Mouse (Mus musculus) neural tube, embryonic 14.5 days (tissue): ENCODE data around the gene Lhx4. TPM values are rescaled to one million over a fixed set of nuclear protein-coding genes. Genes with fewer than 3 reads are reported as not detected.

Experiments used
- ATAC-seq: fragments of 200-750 bp; cut with Nextera tagmentation; 2 replicates; pipeline ENCODE4 v1.8.0; 2017; ENCODE audit warnings: low read depth, mild to moderate bottlenecking, moderate TSS enrichment, moderate library complexity
- H3K27ac ChIP-seq: fragments of 300-500 bp; sonication (generic); 2 replicates; pipeline ENCODE4 v1.5.1; 2014; ENCODE audit warnings: low read depth, mild to moderate bottlenecking, control low read depth, low read length, moderate library complexity, mixed read lengths
- H3K27me3 ChIP-seq: fragments of 300-500 bp; sonication (generic); 2 replicates; pipeline ENCODE4 v1.6.1; 2014; ENCODE audit warnings: low read length; ENCODE audit not compliant: control insufficient read depth, insufficient read depth
- H3K36me3 ChIP-seq: fragments of 300-500 bp; sonication (generic); 2 replicates; pipeline ENCODE4 v1.6.1; 2014; ENCODE audit warnings: low read length, mixed read lengths; ENCODE audit not compliant: control insufficient read depth, insufficient read depth
- H3K4me1 ChIP-seq: fragments of 300-500 bp; sonication (generic); 2 replicates; pipeline ENCODE4 v1.6.1; 2014; ENCODE audit warnings: low read length; ENCODE audit not compliant: control insufficient read depth, insufficient read depth
- H3K4me2 ChIP-seq: fragments of 300-500 bp; sonication (generic); 2 replicates; pipeline ENCODE4 v1.6.1; 2014; ENCODE audit warnings: mild to moderate bottlenecking, low read depth, low read length, control low read depth
- H3K4me3 ChIP-seq: fragments of 300-500 bp; sonication (generic); 2 replicates; pipeline ENCODE4 v1.5.1; 2014; ENCODE audit warnings: low read depth, low read length, control low read depth, mixed read lengths
- H3K9ac ChIP-seq: fragments of 300-500 bp; sonication (generic); replicated peaks from 2 replicates; pipeline ENCODE4 v1.6.1; 2014; ENCODE audit warnings: low read depth, mild to moderate bottlenecking, control low read depth, low read length, mixed read lengths
- H3K9me3 ChIP-seq: fragments of 300-500 bp; sonication (generic); 2 replicates; pipeline ENCODE4 v1.6.1; 2016; ENCODE audit warnings: low read length; ENCODE audit not compliant: control insufficient read depth
- WGBS: fragments of 180-500 bp; shearing (Covaris S2); extraction: QIAGEN DNeasy Blood & Tissue Kit; methylation state at CpG from one replicate; pipeline ENCODE4 v1.1.7; 2014; 5-methylcytosine and 5-hydroxymethylcytosine counted together
- polyA plus RNA-seq: library from polyadenylated mRNA; unstranded; fragments of >200 nt; fragmentation: Nextera tagmentation; extraction: Ambion mirVana; gene quantifications from 2 replicates; pipeline ENCODE4 v1.2.1, GENCODE M21; 2014

Gene Lhx4
- polyA plus RNA-seq, 1 experiment from 2014 or later, result 4.7 TPM

DNA sequence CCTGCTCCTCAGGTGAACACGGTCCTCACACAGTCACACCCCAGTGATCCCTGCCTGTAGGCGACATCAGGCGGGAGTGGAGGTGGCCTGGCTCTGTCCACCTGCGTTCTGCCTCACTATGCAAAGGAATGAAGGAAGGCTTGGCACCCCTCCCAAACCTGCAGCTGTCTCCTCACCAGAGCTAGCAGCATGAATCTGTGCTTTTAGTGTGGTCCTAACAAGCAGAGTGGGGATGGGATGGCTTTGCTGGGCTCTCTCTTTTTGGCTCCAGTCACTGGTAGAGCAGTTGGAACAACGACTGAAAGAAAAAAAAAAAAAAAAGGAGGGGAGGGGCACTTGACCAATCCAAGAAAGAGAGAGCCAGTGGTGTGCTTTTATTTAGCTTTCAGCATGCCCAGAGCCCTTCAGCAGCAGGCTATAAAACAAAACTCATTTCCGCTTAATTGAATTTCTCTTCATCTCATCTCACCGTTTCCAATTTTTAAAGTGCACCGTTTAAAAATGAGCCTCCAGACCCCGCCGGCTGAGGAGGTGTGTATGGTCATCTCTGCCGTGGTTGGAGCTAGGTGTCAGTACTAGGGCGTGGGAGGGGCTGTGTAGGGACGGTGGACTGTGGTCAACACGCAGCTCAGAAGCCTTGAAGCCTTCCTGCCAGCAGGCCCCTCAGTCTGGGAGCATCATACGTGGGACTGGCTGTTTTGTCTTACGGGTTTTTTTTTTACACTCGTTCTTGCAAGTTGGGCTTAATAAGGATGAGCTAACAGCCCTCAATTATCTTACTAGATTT lies 52.9 kb downstream of the Lhx4 start:
- peak; percentile 73; the same call in 1 of the 2 replicates for ATAC-seq
- Histone ChIP-seq H3K4me2 (no peak overlapping the region; the same call in 1 of the 2 replicates), H3K4me3 (no peak overlapping the region), H3K36me3 (no peaks in the 10 kb centered on the region), H3K27ac (no peak overlapping the region), H3K4me1 (0 out of 2 replicates have a peak, but pooled peaks cover 4% of the 10 kb centered on the region), H3K27me3 (no peaks in the 10 kb centered on the region; the same call in 1 of the 2 replicates), H3K9ac (no peak overlapping the region), H3K9me3 (no peaks in the 10 kb centered on the region)
- 26% methylated on average over 17 of the region's 17 CpGs for WGBS

- WGBS, result 23% methylated on average over 5 of the region's 5 CpGs
- Histone ChIP-seq H3K4me2 (no peak overlapping the region), H3K4me1 (0 out of 2 replicates have a peak, but pooled peaks cover 3% of the 10 kb centered on the region), H3K9ac (no peak overlapping the region), H3K27me3 (no peaks in the 10 kb centered on the region), H3K27ac (no peak overlapping the region), H3K36me3 (no peaks in the 10 kb centered on the region), H3K9me3 (no peaks in the 10 kb centered on the region), H3K4me3 (no peak overlapping the region)
- peak; percentile 68 for ATAC-seq
Observed at GRCm38 (mm10) chr1:155693443-155693842, 58.0 kb downstream of the Lhx4 start.

GRCm38 (mm10) chr1:155693026-155693425 lies 58.5 kb downstream of the Lhx4 start:
- ATAC-seq, result peak; percentile 50; the same call in 1 of the 2 replicates
- WGBS, result 62% methylated on average over 11 of the region's 11 CpGs
- no peak overlapping the region for H3K4me3 ChIP-seq

GRCm38 (mm10) chr1:155692230-155692629 lies 59.3 kb downstream of the Lhx4 start:
- Histone ChIP-seq H3K4me3 (no peak overlapping the region), H3K4me2 (no peak overlapping the region), H3K9me3 (no peaks in the 10 kb centered on the region), H3K27me3 (no peaks in the 10 kb centered on the region), H3K9ac (no peak overlapping the region), H3K36me3 (no peaks in the 10 kb centered on the region), H3K4me1 (no peaks in the 10 kb centered on the region), H3K27ac (no peak overlapping the region)
- WGBS, result 94% methylated on average over 6 of the region's 6 CpGs
- ATAC-seq, result no peak

More at GRCm38 (mm10) chr1:155693026-155693425, 58.5 kb downstream of the Lhx4 start:
- H3K36me3 ChIP-seq, result no peaks in the 10 kb centered on the region
- H3K9me3 ChIP-seq, result no peaks in the 10 kb centered on the region
- no peaks in the 10 kb centered on the region for H3K27me3 ChIP-seq
- H3K27ac ChIP-seq, result no peak overlapping the region
- H3K4me2 ChIP-seq, result no peak overlapping the region
- H3K9ac ChIP-seq, result no peak overlapping the region
- H3K4me1 ChIP-seq, result no peaks in the 10 kb centered on the region

DNA sequence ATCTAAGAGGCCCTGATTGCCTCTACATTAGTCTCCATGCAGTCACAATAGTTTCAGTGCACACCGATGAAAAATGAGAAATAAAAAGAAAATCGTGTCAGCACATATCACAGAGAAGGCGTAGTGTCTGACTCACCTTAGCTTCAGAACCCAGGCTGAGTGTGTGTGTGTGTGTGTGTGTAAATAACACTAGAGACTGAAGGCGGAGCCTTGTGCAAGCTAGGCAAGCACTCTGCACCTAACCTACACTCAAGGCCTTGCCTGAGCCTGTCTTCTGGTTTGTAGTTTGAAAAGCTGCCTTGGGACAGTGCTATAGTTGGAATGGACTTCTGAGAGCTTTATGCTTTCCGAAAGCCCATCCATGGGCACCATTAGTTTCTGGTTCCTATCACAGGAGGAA lies 61.9 kb downstream of the Lhx4 start:
- ATAC-seq, result no peak
- Histone ChIP-seq H3K36me3 (no peaks in the 10 kb centered on the region), H3K4me2 (no peak overlapping the region), H3K27me3 (no peaks in the 10 kb centered on the region), H3K27ac (no peak overlapping the region), H3K9ac (no peak overlapping the region), H3K4me1 (no peaks in the 10 kb centered on the region), H3K4me3 (no peak overlapping the region), H3K9me3 (no peaks in the 10 kb centered on the region)
- WGBS, result 83% methylated on average over 5 of the region's 5 CpGs

DNA sequence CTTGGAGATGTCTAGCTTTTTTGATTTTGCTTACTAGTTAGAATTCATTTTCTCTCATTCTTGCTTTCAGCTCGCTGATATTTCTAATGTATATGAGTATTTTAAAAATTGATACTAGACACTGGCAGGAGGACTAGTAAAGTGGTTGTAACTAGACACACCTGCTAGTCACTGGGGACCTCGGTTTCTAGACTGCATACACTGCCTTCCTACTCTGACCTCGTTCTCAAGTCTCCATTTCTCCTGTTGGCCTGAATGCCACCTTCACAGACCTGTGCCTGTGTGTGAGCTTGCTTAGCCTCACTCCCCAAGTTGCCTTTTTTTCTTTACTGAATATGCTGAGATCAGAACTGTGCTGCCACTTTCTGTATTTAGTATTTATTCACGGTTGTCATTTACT lies 62.3 kb downstream of the Lhx4 start:
- Histone ChIP-seq H3K9ac (no peak overlapping the region), H3K36me3 (no peaks in the 10 kb centered on the region), H3K9me3 (no peaks in the 10 kb centered on the region), H3K4me2 (no peak overlapping the region), H3K4me1 (no peaks in the 10 kb centered on the region), H3K4me3 (no peak overlapping the region), H3K27me3 (no peaks in the 10 kb centered on the region), H3K27ac (no peak overlapping the region)
- no peak for ATAC-seq
- 75% methylated on average over 4 of the region's 4 CpGs for WGBS

GRCm38 (mm10) chr1:155686816-155687215 lies 64.7 kb downstream of the Lhx4 start:
- Histone ChIP-seq H3K36me3 (no peaks in the 10 kb centered on the region), H3K4me2 (no peak overlapping the region), H3K4me3 (no peak overlapping the region), H3K4me1 (no peaks in the 10 kb centered on the region), H3K27ac (peak overlapping the region; percentile 16; the same call in 1 of the 2 replicates), H3K9ac (no peak overlapping the region), H3K27me3 (no peaks in the 10 kb centered on the region), H3K9me3 (no peaks in the 10 kb centered on the region)
- 81% methylated on average over 15 of the region's 15 CpGs for WGBS
- no peak for ATAC-seq

DNA sequence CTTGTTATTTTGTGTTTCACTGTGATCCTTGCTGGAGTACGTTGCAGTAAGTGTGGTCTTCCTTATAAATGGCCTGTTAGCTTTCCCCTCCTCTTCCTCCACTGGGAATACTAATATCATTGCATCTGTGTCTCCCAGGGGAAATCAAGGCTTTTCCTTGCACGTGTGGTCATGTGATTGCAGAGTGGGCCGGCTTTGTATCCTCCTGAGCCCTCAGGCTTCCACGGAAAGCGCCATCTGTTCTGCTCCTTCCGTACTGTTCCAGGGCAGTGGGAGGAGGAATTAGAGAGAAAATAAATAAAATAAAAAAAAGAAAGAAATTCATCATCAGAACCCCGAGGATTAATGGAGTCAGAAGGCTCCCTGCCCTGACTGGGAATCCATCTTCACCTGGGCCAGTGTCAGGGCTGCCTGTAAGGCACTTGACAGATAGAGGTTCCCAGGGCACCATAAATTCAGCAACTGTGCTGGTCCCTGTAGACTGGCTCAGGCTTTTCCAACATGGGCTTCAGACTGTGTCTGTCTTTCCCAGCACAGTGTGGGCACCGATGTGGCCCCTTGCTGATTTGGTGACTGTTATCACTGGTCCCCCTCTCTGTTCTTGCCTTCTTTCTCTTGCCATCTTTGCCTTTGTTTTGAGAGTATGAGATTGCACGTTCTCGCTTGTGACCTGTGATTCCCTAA lies 70.2 kb downstream of the Lhx4 start:
- Histone ChIP-seq H3K9me3 (no peaks in the 10 kb centered on the region), H3K27ac (peak overlapping the region; percentile 10; the same call in 1 of the 2 replicates), H3K4me2 (no peak overlapping the region; the same call in 1 of the 2 replicates), H3K9ac (no peak overlapping the region), H3K36me3 (no peaks in the 10 kb centered on the region), H3K4me3 (no peak overlapping the region), H3K27me3 (no peaks in the 10 kb centered on the region), H3K4me1 (no peaks in the 10 kb centered on the region)
- peak; percentile 79 for ATAC-seq
- 38% methylated on average over 10 of the region's 10 CpGs for WGBS

- WGBS, result 90% methylated on average over 6 of the region's 6 CpGs
- H3K27me3 ChIP-seq, result no peaks in the 10 kb centered on the region
Observed at GRCm38 (mm10) chr1:155675570-155675969, 75.9 kb downstream of the Lhx4 start.

More at GRCm38 (mm10) chr1:155675570-155675969, 75.9 kb downstream of the Lhx4 start:
- no peak for ATAC-seq
- Histone ChIP-seq H3K36me3 (no peaks in the 10 kb centered on the region), H3K9ac (no peak overlapping the region), H3K4me2 (no peak overlapping the region), H3K4me3 (no peak overlapping the region), H3K4me1 (no peaks in the 10 kb centered on the region), H3K27ac (no peak overlapping the region), H3K9me3 (no peaks in the 10 kb centered on the region)
